Mouse (Mus musculus) forebrain, embryonic 14.5 days (tissue): ENCODE data around the gene Ovol3. TPM values are rescaled to one million over a fixed set of nuclear protein-coding genes. Genes with fewer than 3 reads are reported as not detected.
"Not testable (repeated sequence)": the region's sequence is repeated elsewhere in the genome, so short reads cannot be mapped to it uniquely, and the experiment has no call there.

Source experiments
- ATAC-seq: fragments of 200-750 bp; cut with Nextera tagmentation; 2 replicates; pipeline ENCODE4 v1.8.0; 2017; ENCODE audit warnings: mild to moderate bottlenecking, moderate library complexity
- DNase-seq: peaks from one replicate; pipeline ENCODE4 v3.0.0-alpha.2; 2015; ENCODE audit warnings: low spot score
- H3K27ac ChIP-seq: fragments of 300-500 bp; sonication (generic); 2 replicates; pipeline ENCODE4 v1.5.1; 2014; ENCODE audit warnings: low read depth, mild to moderate bottlenecking, control low read depth, low read length, moderate library complexity
- H3K27me3 ChIP-seq: fragments of 300-500 bp; sonication (generic); replicated peaks from 2 replicates; pipeline ENCODE4 v1.6.1; 2014; ENCODE audit warnings: low read length, control low read depth, mixed read lengths; ENCODE audit not compliant: control insufficient read depth, insufficient read depth
- H3K36me3 ChIP-seq: fragments of 300-500 bp; sonication (generic); 2 replicates; pipeline ENCODE4 v1.6.1; 2014; ENCODE audit warnings: low read length, control low read depth; ENCODE audit not compliant: control insufficient read depth, insufficient read depth
- H3K4me1 ChIP-seq: fragments of 300-500 bp; sonication (generic); 2 replicates; pipeline ENCODE4 v1.6.1; 2014; ENCODE audit warnings: antibody characterized with exemption, low read length, control low read depth; ENCODE audit not compliant: control insufficient read depth, insufficient read depth
- H3K4me2 ChIP-seq: fragments of 300-500 bp; sonication (generic); 2 replicates; pipeline ENCODE4 v1.6.1; 2014; ENCODE audit warnings: mild to moderate bottlenecking, control low read depth, low read length
- H3K4me3 ChIP-seq: fragments of 300-500 bp; sonication (generic); 2 replicates; pipeline ENCODE4 v1.5.1; 2014; ENCODE audit warnings: low read depth, low read length, control low read depth
- H3K9ac ChIP-seq: fragments of 300-500 bp; sonication (generic); 2 replicates; pipeline ENCODE4 v1.6.1; 2014; ENCODE audit warnings: mild to moderate bottlenecking, low read length, control low read depth, moderate library complexity
- H3K9me3 ChIP-seq: fragments of 300-500 bp; sonication (generic); replicated peaks from 2 replicates; pipeline ENCODE4 v1.6.1; 2016; ENCODE audit warnings: low read length, control low read depth, mixed read lengths; ENCODE audit not compliant: control insufficient read depth
- WGBS: fragments of 180-500 bp; shearing (Covaris S2); extraction: QIAGEN DNeasy Blood & Tissue Kit; methylation state at CpG from one replicate; pipeline ENCODE4 v1.1.7; 2014; 5-methylcytosine and 5-hydroxymethylcytosine counted together
- polyA plus RNA-seq: library from polyadenylated mRNA; unstranded; fragments of >200 nt; fragmentation: Nextera tagmentation; extraction: Ambion mirVana; gene quantifications from 2 replicates; pipeline ENCODE4 v1.2.1, GENCODE M21; 2014

Ovol3 gene
- polyA plus RNA-seq, 1 experiment from 2014 or later, result not detected

DNA sequence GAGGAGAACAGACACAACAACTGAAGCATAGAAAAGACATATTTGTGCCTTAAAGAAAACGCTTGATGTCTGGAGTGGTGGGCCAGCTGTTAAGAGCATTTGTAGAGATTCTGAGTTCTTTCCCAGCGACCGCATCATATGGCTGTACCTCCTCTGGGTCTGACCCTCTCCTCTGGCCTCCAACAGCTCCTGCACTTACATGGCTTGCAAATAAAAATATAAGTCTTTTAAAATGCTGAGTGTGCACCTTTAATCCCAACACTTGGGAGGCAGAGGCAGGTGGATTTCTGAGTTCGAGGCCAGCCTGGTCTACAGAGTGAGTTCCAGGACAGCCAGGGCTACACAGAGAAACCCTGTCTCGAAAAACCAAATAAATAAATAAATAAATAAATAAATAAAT, 34.9 kb downstream of the Ovol3 start:
- not testable (repeated sequence) for H3K27ac ChIP-seq

DNA sequence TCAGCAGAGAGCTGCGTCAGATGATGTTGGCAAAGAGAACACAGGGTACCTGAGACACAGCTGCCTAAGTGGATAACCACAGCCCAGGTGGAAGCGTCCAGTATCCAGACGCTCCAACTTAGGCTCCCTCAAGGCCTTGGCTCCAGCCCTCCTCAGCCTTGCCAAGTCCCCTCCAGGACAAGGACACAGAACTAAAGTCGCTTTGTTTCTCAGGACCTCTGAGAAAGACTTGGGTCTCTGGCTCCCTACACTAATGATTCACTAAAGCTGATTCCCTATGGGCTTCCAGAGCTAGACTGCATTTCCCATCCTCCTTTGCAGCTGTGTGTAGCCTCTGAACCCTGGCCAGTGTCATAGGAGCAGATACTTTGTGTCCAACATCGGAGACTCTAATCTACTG, 35.3 kb downstream of the Ovol3 start:
- WGBS, result 83% methylated on average over 5 of the region's 5 CpGs
- Histone ChIP-seq H3K36me3 (no peaks in the 10 kb centered on the region), H3K4me3 (no peak overlapping the region), H3K9ac (no peak overlapping the region), H3K4me2 (no peak overlapping the region), H3K4me1 (no peaks in the 10 kb centered on the region), H3K9me3 (no peaks in the 10 kb centered on the region), H3K27ac (no peak overlapping the region), H3K27me3 (no peaks in the 10 kb centered on the region)
- DNase-seq (no peak), ATAC-seq (no peak)

More for the DNA sequence above, 34.9 kb downstream of the Ovol3 start:
- H3K4me3 ChIP-seq, H3K36me3 ChIP-seq, ATAC-seq, H3K9ac ChIP-seq, H3K9me3 ChIP-seq, H3K4me2 ChIP-seq, H3K27me3 ChIP-seq, H3K4me1 ChIP-seq, DNase-seq: not testable (repeated sequence)
- WGBS, result 89% methylated on average over 5 of the region's 5 CpGs

DNA sequence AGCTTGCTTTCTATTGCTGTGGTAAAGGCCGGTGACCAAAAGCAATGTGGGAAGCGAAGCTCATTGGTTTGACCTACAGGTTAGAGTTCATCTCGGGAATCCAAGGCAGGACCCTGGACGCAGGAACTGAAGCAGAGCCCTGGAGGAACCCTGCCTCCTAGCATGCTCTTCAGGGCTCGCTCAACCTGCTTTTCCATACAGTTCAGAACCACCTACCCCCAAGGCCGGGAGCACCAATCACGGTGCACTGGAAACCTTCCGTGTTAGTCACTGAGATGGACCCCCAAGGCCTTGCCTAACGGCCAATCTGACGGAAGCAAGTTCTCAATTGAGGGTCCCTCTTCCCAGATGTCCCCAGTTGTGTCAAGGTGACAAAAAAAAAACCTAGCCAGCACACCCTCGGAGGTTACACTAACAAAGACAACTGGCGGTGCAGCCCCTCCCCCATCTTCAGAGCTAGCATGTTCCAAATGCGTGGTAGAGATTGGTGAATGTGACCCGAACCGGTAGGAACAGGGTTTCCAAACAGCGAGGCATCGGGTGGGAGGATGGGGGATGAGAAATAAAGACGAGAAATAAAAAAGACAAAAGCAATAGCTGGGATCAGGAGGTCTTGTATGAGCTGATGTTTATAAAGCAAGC, 35.9 kb downstream of the Ovol3 start:
- Histone ChIP-seq H3K4me1 (no peaks in the 10 kb centered on the region), H3K27me3 (no peaks in the 10 kb centered on the region), H3K36me3 (no peaks in the 10 kb centered on the region), H3K4me3 (no peak overlapping the region), H3K9ac (no peak overlapping the region), H3K4me2 (no peak overlapping the region), H3K27ac (no peak overlapping the region), H3K9me3 (no peaks in the 10 kb centered on the region)
- DNase-seq (no peak), ATAC-seq (no peak)
- WGBS, result 79% methylated on average over 18 of the region's 18 CpGs

DNA sequence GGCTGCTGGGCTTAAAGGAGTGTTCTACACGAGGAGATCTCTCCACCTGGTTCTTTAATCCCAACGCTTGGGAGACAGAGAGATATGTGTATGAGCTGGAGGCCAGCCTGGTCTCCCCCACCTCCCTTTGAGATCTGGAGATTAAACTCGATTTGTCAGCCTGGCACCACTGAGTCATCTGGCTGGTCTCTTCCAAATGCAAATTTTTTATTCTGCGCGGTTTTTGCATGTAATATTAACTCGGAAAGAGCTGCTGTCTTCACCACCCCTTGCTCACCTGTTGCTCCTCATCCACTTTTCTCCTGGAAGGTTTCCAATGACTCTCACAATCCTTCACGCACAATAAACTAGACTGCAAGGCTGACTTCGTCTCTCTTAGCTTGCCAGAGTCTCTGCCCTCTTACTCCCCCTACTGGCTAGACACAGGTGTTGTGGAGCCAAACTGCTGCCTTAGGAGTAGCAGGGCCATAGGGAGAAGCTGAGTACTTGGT, 37.0 kb downstream of the Ovol3 start, which contains the start of gene Capns1:
Capns1 (minus strand) TSS at position 331 of the 491 bp plus-strand sequence.
- peak; percentile 94 for DNase-seq
- H3K4me2 ChIP-seq, result peak within 1 kb of the TSS; percentile 33; the same call in 1 of the 2 replicates
- H3K4me3 ChIP-seq, result no peak within 1 kb of the TSS
- WGBS, result 3% methylated on average over 8 of the region's 8 CpGs
- no peak within 1 kb of the TSS for H3K27ac ChIP-seq
- 0 out of 2 replicates have a peak, but pooled peaks cover 2% of the 10 kb centered on the region for H3K4me1 ChIP-seq
- H3K36me3 ChIP-seq, result no peaks in the 10 kb centered on the region
- H3K27me3 ChIP-seq, result no peaks in the 10 kb centered on the region
- no peak for ATAC-seq
- peak within 1 kb of the TSS; percentile 1; the same call in 1 of the 2 replicates for H3K9ac ChIP-seq
- no peaks in the 10 kb centered on the region for H3K9me3 ChIP-seq

DNA sequence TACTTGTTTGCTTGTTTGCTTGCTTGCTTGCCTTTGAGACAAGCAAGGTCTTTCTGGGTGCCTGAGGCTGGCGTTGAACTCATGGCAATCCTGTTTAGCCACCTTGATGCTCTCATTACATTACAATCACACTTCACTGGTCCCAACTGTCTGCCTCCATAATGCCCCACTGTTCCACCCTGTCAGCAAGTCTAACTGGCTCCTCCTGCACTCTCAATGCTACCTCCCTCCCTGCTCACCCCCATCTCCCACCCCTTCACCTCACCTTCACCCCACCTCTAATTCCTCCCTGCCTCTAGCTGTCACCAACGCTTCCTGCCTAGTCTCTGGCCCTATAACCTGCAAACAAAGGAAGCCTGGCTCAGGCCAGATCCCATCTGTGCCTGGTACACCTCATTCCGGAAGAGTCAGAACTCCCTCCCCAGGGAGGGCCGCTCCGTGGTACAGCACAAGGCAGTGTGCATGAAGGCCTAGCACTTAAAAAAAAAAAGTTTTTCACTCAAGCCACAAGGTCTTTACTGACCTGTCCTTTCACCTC, 37.9 kb downstream of the Ovol3 start:
- Histone ChIP-seq H3K36me3 (no peaks in the 10 kb centered on the region), H3K9ac (no peak overlapping the region), H3K27me3 (no peaks in the 10 kb centered on the region), H3K27ac (no peak overlapping the region), H3K4me1 (peaks cover 10% of the 10 kb centered on the region; the same call in 1 of the 2 replicates), H3K9me3 (no peaks in the 10 kb centered on the region), H3K4me2 (no peak overlapping the region), H3K4me3 (no peak overlapping the region)
- no peak for DNase-seq
- no peak for ATAC-seq
- WGBS, result 90% methylated on average over 5 of the region's 5 CpGs

DNA sequence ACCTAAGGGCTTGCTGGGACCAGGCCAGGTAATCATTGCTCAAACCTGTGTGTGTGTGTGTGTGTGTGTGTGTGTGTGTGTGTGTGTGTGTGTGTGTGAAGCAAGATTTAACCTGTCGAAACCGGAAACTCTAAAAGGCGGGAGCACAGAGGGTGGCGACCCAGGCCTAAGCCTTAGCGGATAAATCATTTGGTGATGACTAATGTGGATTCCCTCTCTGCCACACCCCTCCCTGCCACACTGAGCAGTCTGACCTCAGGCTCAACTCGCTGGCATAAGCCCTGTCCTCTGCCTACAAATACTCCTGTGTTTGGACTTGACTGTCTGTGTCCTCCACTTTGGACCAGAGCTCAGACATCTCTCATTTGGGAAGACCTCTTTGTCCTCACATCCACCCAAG, 39.4 kb downstream of the Ovol3 start:
- no peaks in the 10 kb centered on the region for H3K9me3 ChIP-seq
- H3K9ac ChIP-seq, result no peak overlapping the region
- no peaks in the 10 kb centered on the region for H3K27me3 ChIP-seq
- 83% methylated on average over 6 of the region's 6 CpGs for WGBS
- DNase-seq, result no peak
- no peak overlapping the region for H3K4me2 ChIP-seq
- no peak overlapping the region for H3K4me3 ChIP-seq
- H3K36me3 ChIP-seq, result peaks cover 14% of the 10 kb centered on the region
- peaks cover 12% of the 10 kb centered on the region; the same call in 1 of the 2 replicates for H3K4me1 ChIP-seq
- H3K27ac ChIP-seq, result no peak overlapping the region
- no peak for ATAC-seq

DNA sequence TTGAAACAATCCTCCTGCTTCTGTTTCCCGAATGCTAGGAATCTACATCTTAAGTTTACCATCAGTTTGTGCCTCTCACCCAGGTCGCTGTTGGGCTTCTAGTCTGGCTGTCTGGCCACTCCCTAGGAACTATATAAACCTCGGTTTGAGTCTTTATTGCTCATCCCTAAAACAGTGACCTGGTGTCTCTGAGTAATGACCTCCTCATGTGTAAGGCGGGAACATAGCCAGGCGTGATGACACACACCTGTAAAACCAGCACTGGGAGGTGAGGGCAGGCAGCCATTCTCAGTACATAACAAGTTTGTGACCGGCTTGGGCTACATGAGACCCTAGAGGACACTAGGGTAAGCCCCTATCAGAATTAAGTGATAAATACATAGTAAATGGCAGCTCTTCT, 40.1 kb downstream of the Ovol3 start:
- Histone ChIP-seq H3K9ac (peak overlapping the region; percentile 79; the same call in 1 of the 2 replicates), H3K9me3 (no peaks in the 10 kb centered on the region), H3K36me3 (peaks cover 21% of the 10 kb centered on the region), H3K4me2 (peak overlapping the region; percentile 84), H3K27me3 (no peaks in the 10 kb centered on the region), H3K27ac (no peak overlapping the region), H3K4me1 (peaks cover 12% of the 10 kb centered on the region; the same call in 1 of the 2 replicates), H3K4me3 (0 out of 2 replicates have a peak overlapping the region, but pooled peaks have one; percentile 67)
- ATAC-seq, result no peak
- 77% methylated on average over 6 of the region's 6 CpGs for WGBS
- no peak for DNase-seq

DNA sequence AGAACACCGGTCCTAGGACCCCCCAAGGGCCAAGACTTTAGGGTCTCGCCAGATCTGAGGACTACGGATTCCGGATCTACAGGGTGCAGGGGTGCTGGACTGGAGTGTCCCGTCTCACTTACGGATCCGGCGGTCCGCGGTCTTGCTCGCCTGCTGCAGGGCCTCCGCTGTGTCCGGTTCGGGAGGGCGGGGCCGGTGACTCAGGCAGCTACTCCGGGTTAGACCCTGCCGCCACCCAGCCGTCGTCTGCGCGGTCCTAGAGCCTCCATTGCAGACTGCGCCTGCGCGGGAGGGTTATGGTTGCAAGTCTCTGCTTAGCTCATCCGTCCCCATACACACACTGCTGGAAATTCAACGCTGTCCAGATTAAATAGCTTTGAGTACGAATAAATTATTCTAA, 40.6 kb downstream of the Ovol3 start:
- no peaks in the 10 kb centered on the region for H3K27me3 ChIP-seq
- H3K9ac ChIP-seq, result peak overlapping the region; percentile 79
- no peaks in the 10 kb centered on the region for H3K9me3 ChIP-seq
- peak overlapping the region; percentile 67 for H3K4me3 ChIP-seq
- H3K4me2 ChIP-seq, result peak overlapping the region; percentile 84
- H3K36me3 ChIP-seq, result peaks cover 26% of the 10 kb centered on the region
- DNase-seq, result peak; percentile 97
- peaks cover 12% of the 10 kb centered on the region; the same call in 1 of the 2 replicates for H3K4me1 ChIP-seq
- peak overlapping the region; percentile 71; the same call in 1 of the 2 replicates for H3K27ac ChIP-seq
- peak; percentile 88 for ATAC-seq
- WGBS, result under 1% methylated on average over 28 of the region's 28 CpGs
